Mouse (Mus musculus): ENCODE data around the gene Rdh13. TPM values are rescaled to one million over a fixed set of nuclear protein-coding genes. Genes with fewer than 3 reads are reported as not detected.

The Rdh13 gene
- polyA plus RNA-seq, 1 experiment from 2014 or later: 17.4 TPM

- no peak overlapping the region for H3K27ac ChIP-seq (ENCODE audit: low read depth, low read length)
- no peaks in the 10 kb centered on the region for H3K9me3 ChIP-seq (ENCODE audit: control insufficient read depth, low read length)
- ATAC-seq (replicated peaks; ENCODE audit: low FRiP score) (no peak), DNase-seq (ENCODE audit: low spot score) (no peak)
- 76% methylated on average over 3 of the region's 3 CpGs for WGBS
- H3K27me3 ChIP-seq (replicated peaks; ENCODE audit: control insufficient read depth, insufficient read depth, low read length): no peaks in the 10 kb centered on the region
- H3K4me1 ChIP-seq (replicated peaks; ENCODE audit: control insufficient read depth, insufficient read depth, low read length): peaks cover 8% of the 10 kb centered on the region
- H3K36me3 ChIP-seq (ENCODE audit: control insufficient read depth, insufficient read depth, low read length): peaks cover 8% of the 10 kb centered on the region; the same call in 1 of the 2 replicates
- H3K4me2 ChIP-seq: no peak overlapping the region
- H3K4me3 ChIP-seq (ENCODE audit: low read depth, low read length): no peak overlapping the region
- no peak overlapping the region for H3K9ac ChIP-seq (ENCODE audit: low read depth, low read length)
These were observed 3.0 kb upstream of the Rdh13 start for GRCm38 (mm10) chr7:4448439-4448838.

GRCm38 (mm10) chr7:4447138-4447537 lies 1.7 kb upstream of the Rdh13 start:
- no peak for ATAC-seq (replicated peaks; ENCODE audit: low FRiP score)
- H3K9ac ChIP-seq (ENCODE audit: low read depth, low read length): no peak overlapping the region
- H3K27me3 ChIP-seq (replicated peaks; ENCODE audit: control insufficient read depth, insufficient read depth, low read length): no peaks in the 10 kb centered on the region
- peaks cover under 1% of the 10 kb centered on the region for H3K4me1 ChIP-seq (replicated peaks; ENCODE audit: control insufficient read depth, insufficient read depth, low read length)
- H3K36me3 ChIP-seq (ENCODE audit: control insufficient read depth, insufficient read depth, low read length): peaks cover 19% of the 10 kb centered on the region
- 6% methylated on average over 1 of the region's 1 CpGs for WGBS
- no peak overlapping the region for H3K27ac ChIP-seq (ENCODE audit: low read depth, low read length)
- DNase-seq (ENCODE audit: low spot score): no peak
- no peaks in the 10 kb centered on the region; the same call in 1 of the 2 replicates for H3K9me3 ChIP-seq (ENCODE audit: control insufficient read depth, low read length)
- H3K4me2 ChIP-seq: no peak overlapping the region
- no peak overlapping the region for H3K4me3 ChIP-seq (ENCODE audit: low read depth, low read length)

DNA sequence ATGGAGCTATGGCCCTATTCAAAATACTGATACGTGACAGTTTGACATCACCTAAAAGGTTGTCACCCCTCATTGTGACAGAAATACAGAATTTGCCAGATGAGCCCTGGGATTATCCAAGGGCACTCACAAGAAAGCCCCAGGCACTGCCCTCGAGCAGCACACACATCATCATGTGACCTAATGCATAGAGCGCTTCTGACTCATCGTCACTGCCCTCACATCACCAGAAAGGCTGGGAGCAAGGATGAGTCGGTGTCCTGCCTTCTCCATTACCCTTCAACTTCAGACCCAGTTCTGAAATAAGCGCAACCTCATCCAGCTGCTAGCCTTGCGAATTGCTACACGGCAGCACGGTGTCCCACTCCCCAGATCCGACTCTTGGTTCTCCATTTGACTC lies 4.9 kb downstream of the Rdh13 start:
- no peaks in the 10 kb centered on the region; the same call in 1 of the 2 replicates for H3K9me3 ChIP-seq (ENCODE audit: control insufficient read depth, low read length)

GRCm38 (mm10) chr7:4437721-4438120 lies 7.7 kb downstream of the Rdh13 start:
- Histone ChIP-seq H3K4me1 (replicated peaks; ENCODE audit: control insufficient read depth, insufficient read depth, low read length) (no peaks in the 10 kb centered on the region), H3K4me2 (no peak overlapping the region), H3K36me3 (ENCODE audit: control insufficient read depth, insufficient read depth, low read length) (peaks cover 46% of the 10 kb centered on the region), H3K27me3 (replicated peaks; ENCODE audit: control insufficient read depth, insufficient read depth, low read length) (no peaks in the 10 kb centered on the region), H3K4me3 (ENCODE audit: low read depth, low read length) (no peak overlapping the region), H3K9ac (ENCODE audit: low read depth, low read length) (no peak overlapping the region), H3K9me3 (ENCODE audit: control insufficient read depth, low read length) (no peaks in the 10 kb centered on the region; the same call in 1 of the 2 replicates), H3K27ac (ENCODE audit: low read depth, low read length) (no peak overlapping the region)
- ATAC-seq (replicated peaks; ENCODE audit: low FRiP score): no peak
- DNase-seq (ENCODE audit: low spot score): peak; percentile 22
- WGBS: 85% methylated on average over 2 of the region's 2 CpGs

More for the DNA sequence above, 4.9 kb downstream of the Rdh13 start:
- H3K27ac ChIP-seq (ENCODE audit: low read depth, low read length): no peak overlapping the region
- no peak overlapping the region for H3K9ac ChIP-seq (ENCODE audit: low read depth, low read length)
- no peaks in the 10 kb centered on the region; the same call in 1 of the 2 replicates for H3K4me1 ChIP-seq (replicated peaks; ENCODE audit: control insufficient read depth, insufficient read depth, low read length)
- ATAC-seq (replicated peaks; ENCODE audit: low FRiP score): no peak
- 87% methylated on average over 10 of the region's 10 CpGs for WGBS
- H3K4me2 ChIP-seq: no peak overlapping the region
- no peaks in the 10 kb centered on the region for H3K27me3 ChIP-seq (replicated peaks; ENCODE audit: control insufficient read depth, insufficient read depth, low read length)
- DNase-seq (ENCODE audit: low spot score): no peak
- no peak overlapping the region for H3K4me3 ChIP-seq (ENCODE audit: low read depth, low read length)
- peaks cover 46% of the 10 kb centered on the region for H3K36me3 ChIP-seq (ENCODE audit: control insufficient read depth, insufficient read depth, low read length)

GRCm38 (mm10) chr7:4432026-4432425 lies 13.4 kb downstream of the Rdh13 start:
- no peak overlapping the region for H3K27ac ChIP-seq (ENCODE audit: low read depth, low read length)
- H3K4me1 ChIP-seq (replicated peaks; ENCODE audit: control insufficient read depth, insufficient read depth, low read length): no peaks in the 10 kb centered on the region
- H3K4me3 ChIP-seq (ENCODE audit: low read depth, low read length): no peak overlapping the region
- ATAC-seq (replicated peaks; ENCODE audit: low FRiP score) (no peak), DNase-seq (ENCODE audit: low spot score) (peak; percentile 27)
- no peaks in the 10 kb centered on the region for H3K9me3 ChIP-seq (ENCODE audit: control insufficient read depth, low read length)
- no peak overlapping the region for H3K9ac ChIP-seq (ENCODE audit: low read depth, low read length)
- peaks cover 29% of the 10 kb centered on the region for H3K36me3 ChIP-seq (ENCODE audit: control insufficient read depth, insufficient read depth, low read length)
- 85% methylated on average over 8 of the region's 8 CpGs for WGBS
- no peak overlapping the region for H3K4me2 ChIP-seq
- no peaks in the 10 kb centered on the region for H3K27me3 ChIP-seq (replicated peaks; ENCODE audit: control insufficient read depth, insufficient read depth, low read length)

- H3K4me2 ChIP-seq: no peak overlapping the region
- H3K4me1 ChIP-seq (replicated peaks; ENCODE audit: control insufficient read depth, insufficient read depth, low read length): no peaks in the 10 kb centered on the region
- peaks cover 29% of the 10 kb centered on the region for H3K36me3 ChIP-seq (ENCODE audit: control insufficient read depth, insufficient read depth, low read length)
- ATAC-seq (replicated peaks; ENCODE audit: low FRiP score) (no peak), DNase-seq (ENCODE audit: low spot score) (peak; percentile 71)
- H3K4me3 ChIP-seq (ENCODE audit: low read depth, low read length): no peak overlapping the region
- no peak overlapping the region for H3K27ac ChIP-seq (ENCODE audit: low read depth, low read length)
- no peak overlapping the region for H3K9ac ChIP-seq (ENCODE audit: low read depth, low read length)
- WGBS: 74% methylated on average over 6 of the region's 6 CpGs
- H3K9me3 ChIP-seq (ENCODE audit: control insufficient read depth, low read length): no peaks in the 10 kb centered on the region
- no peaks in the 10 kb centered on the region for H3K27me3 ChIP-seq (replicated peaks; ENCODE audit: control insufficient read depth, insufficient read depth, low read length)
These were observed 13.9 kb downstream of the Rdh13 start for GRCm38 (mm10) chr7:4431548-4431947.

DNA sequence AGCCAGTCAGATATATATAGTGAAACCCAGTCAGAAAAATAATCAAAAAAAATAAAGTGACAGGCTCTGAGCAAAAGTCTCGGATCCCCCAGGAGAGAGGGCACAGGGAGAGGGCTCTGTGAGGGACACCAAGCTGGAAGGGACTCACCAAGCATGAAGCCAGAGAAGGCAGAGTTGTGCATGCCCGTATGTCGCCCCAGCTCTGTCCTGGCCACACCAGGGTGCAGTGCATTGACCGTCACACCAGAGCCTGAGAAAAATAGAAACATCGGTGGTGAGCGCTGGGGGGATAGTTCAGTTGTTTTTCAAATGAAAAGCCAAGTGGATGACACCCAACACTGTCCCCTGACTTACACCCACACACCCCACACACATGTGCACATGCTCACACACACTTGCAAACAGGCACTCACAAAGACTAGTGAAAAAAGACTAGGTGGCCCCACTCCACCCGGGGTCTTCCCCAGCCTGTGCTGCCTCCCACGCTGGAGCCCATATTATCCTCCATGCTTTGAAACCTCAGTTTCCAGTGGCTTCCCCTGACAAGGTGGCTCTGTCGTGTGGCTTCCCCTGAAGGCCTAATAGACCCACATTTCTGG lies 15.1 kb downstream of the Rdh13 start:
- Histone ChIP-seq H3K9me3 (ENCODE audit: control insufficient read depth, low read length) (no peaks in the 10 kb centered on the region), H3K4me3 (ENCODE audit: low read depth, low read length) (no peak overlapping the region)
- ATAC-seq (replicated peaks; ENCODE audit: low FRiP score): no peak

DNA sequence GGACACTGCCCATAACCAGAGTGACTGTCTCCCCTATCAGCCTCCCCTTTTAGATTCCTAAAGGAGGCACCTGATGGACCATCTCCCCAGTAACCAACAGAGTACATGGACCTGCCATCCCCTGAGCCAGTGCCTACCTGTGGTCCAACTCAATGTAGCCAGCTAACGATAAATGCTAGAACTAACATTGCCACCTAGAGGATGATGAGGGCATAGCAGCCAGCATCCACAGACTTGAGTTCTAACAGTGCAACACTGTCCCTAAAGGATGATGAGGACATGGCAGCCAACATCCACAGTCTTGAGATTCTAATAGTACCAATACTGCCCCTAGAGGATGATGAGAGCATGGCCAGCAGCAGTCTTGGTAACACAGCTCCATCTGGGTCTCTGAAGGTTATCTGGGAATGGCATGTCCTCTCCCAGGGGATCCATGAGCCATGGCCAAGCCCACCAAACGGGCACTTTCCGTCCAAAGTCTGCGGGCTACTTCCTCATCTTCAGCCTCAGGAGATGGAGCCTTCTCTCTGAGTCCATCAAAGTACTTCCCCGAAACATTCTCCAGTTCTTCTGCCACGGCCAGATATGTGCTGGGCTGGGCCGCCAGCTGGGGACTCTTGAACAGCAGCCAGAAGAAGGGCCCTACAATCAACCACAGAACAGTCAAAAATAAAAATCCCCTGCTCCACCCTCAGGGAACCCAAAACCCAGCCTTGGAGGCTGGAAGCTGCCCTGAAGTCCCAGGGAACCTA lies 18.1 kb downstream of the Rdh13 start:
- no peak overlapping the region for H3K27ac ChIP-seq (ENCODE audit: low read depth, low read length)
- DNase-seq (ENCODE audit: low spot score): peak; percentile 66
- no peak overlapping the region for H3K4me3 ChIP-seq (ENCODE audit: low read depth, low read length)
- H3K4me2 ChIP-seq: no peak overlapping the region
- peak; percentile 86 for ATAC-seq (replicated peaks; ENCODE audit: low FRiP score)
- no peak overlapping the region for H3K9ac ChIP-seq (ENCODE audit: low read depth, low read length)
- H3K27me3 ChIP-seq (replicated peaks; ENCODE audit: control insufficient read depth, insufficient read depth, low read length): no peaks in the 10 kb centered on the region
- no peaks in the 10 kb centered on the region for H3K4me1 ChIP-seq (replicated peaks; ENCODE audit: control insufficient read depth, insufficient read depth, low read length)
- 48% methylated on average over 7 of the region's 7 CpGs for WGBS
- H3K36me3 ChIP-seq (ENCODE audit: control insufficient read depth, insufficient read depth, low read length): peaks cover 15% of the 10 kb centered on the region
- no peaks in the 10 kb centered on the region for H3K9me3 ChIP-seq (ENCODE audit: control insufficient read depth, low read length)

More for the DNA sequence above, 15.1 kb downstream of the Rdh13 start:
- H3K4me2 ChIP-seq: no peak overlapping the region
- no peaks in the 10 kb centered on the region for H3K27me3 ChIP-seq (replicated peaks; ENCODE audit: control insufficient read depth, insufficient read depth, low read length)
- H3K27ac ChIP-seq (ENCODE audit: low read depth, low read length): no peak overlapping the region
- H3K9ac ChIP-seq (ENCODE audit: low read depth, low read length): no peak overlapping the region
- 93% methylated on average over 9 of the region's 9 CpGs for WGBS
- peak; percentile 26 for DNase-seq (ENCODE audit: low spot score)
- H3K4me1 ChIP-seq (replicated peaks; ENCODE audit: control insufficient read depth, insufficient read depth, low read length): no peaks in the 10 kb centered on the region
- H3K36me3 ChIP-seq (ENCODE audit: control insufficient read depth, insufficient read depth, low read length): peaks cover 26% of the 10 kb centered on the region

GRCm38 (mm10) chr7:4420230-4420629 lies 25.2 kb downstream of the Rdh13 start:
- DNase-seq (ENCODE audit: low spot score): no peak
- Histone ChIP-seq H3K36me3 (ENCODE audit: control insufficient read depth, insufficient read depth, low read length) (no peaks in the 10 kb centered on the region; the same call in none of the 2 replicates), H3K4me2 (no peak overlapping the region), H3K27ac (ENCODE audit: low read depth, low read length) (no peak overlapping the region), H3K4me1 (replicated peaks; ENCODE audit: control insufficient read depth, insufficient read depth, low read length) (no peaks in the 10 kb centered on the region), H3K9ac (ENCODE audit: low read depth, low read length) (no peak overlapping the region), H3K9me3 (ENCODE audit: control insufficient read depth, low read length) (no peaks in the 10 kb centered on the region), H3K27me3 (replicated peaks; ENCODE audit: control insufficient read depth, insufficient read depth, low read length) (no peaks in the 10 kb centered on the region), H3K4me3 (ENCODE audit: low read depth, low read length) (no peak overlapping the region)
- 50% methylated on average over 4 of the region's 4 CpGs for WGBS
- ATAC-seq (replicated peaks; ENCODE audit: low FRiP score): no peak

Measured in liver, embryonic 11.5 days (tissue).